Mouse (Mus musculus) hindbrain, embryonic 16.5 days (tissue): ENCODE results near the gene Abca13. TPM values are rescaled to one million over a fixed set of nuclear protein-coding genes. Genes with fewer than 3 reads are reported as not detected.
A peak's percentile ranks its signal among the peaks of the same experiment; 100 is the strongest.

Experiments
- ATAC-seq: fragments of 200-750 bp; cut with Nextera tagmentation; 2 replicates; pipeline ENCODE4 v1.8.0; 2017; ENCODE audit warnings: moderate TSS enrichment, moderate library complexity
- H3K27ac ChIP-seq: fragments of 300-500 bp; sonication (generic); 2 replicates; pipeline ENCODE4 v1.5.1; 2014; ENCODE audit warnings: low read depth, mild to moderate bottlenecking, control low read depth, low read length, moderate library complexity
- H3K27me3 ChIP-seq: fragments of 300-500 bp; sonication (generic); replicated peaks from 2 replicates; pipeline ENCODE4 v1.6.1; 2014; ENCODE audit warnings: low read length; ENCODE audit not compliant: control insufficient read depth, insufficient read depth
- H3K36me3 ChIP-seq: fragments of 300-500 bp; sonication (generic); 2 replicates; pipeline ENCODE4 v1.6.1; 2014; ENCODE audit warnings: mild to moderate bottlenecking, low read length, moderate library complexity, mixed read lengths; ENCODE audit not compliant: control insufficient read depth, insufficient read depth
- H3K4me1 ChIP-seq: fragments of 300-500 bp; sonication (generic); 2 replicates; pipeline ENCODE4 v1.6.1; 2014; ENCODE audit warnings: low read depth, low read length; ENCODE audit not compliant: control insufficient read depth, insufficient read depth
- H3K4me2 ChIP-seq: fragments of 300-500 bp; sonication (generic); 2 replicates; pipeline ENCODE4 v1.6.1; 2014; ENCODE audit warnings: mild to moderate bottlenecking, low read length, control low read depth, moderate library complexity
- H3K4me3 ChIP-seq: fragments of 300-500 bp; sonication (generic); 2 replicates; pipeline ENCODE4 v1.5.1; 2014; ENCODE audit warnings: mild to moderate bottlenecking, low read length, control low read depth, moderate library complexity
- H3K9ac ChIP-seq: fragments of 300-500 bp; sonication (generic); 2 replicates; pipeline ENCODE4 v1.6.1; 2014; ENCODE audit warnings: low read depth, mild to moderate bottlenecking, control low read depth, low read length, moderate library complexity
- H3K9me3 ChIP-seq: fragments of 300-500 bp; sonication (generic); 2 replicates; pipeline ENCODE4 v1.6.1; 2014; ENCODE audit warnings: mild to moderate bottlenecking, low read length, moderate library complexity; ENCODE audit not compliant: control insufficient read depth
- WGBS: fragments of 180-500 bp; shearing (Covaris S2); extraction: QIAGEN DNeasy Blood & Tissue Kit; methylation state at CpG from one replicate; pipeline ENCODE4 v1.1.7; 2014; 5-methylcytosine and 5-hydroxymethylcytosine counted together
- polyA plus RNA-seq: library from polyadenylated mRNA; unstranded; fragments of >200 nt; fragmentation: Nextera tagmentation; extraction: Ambion mirVana; gene quantifications from 2 replicates; pipeline ENCODE4 v1.2.1, GENCODE M21; 2015

Gene Abca13
- polyA plus RNA-seq, 1 experiment from 2014 or later: 0.01 TPM

- no peak for ATAC-seq
- Histone ChIP-seq H3K27ac (no peak overlapping the region), H3K27me3 (no peaks in the 10 kb centered on the region), H3K9me3 (no peaks in the 10 kb centered on the region), H3K4me1 (no peaks in the 10 kb centered on the region), H3K9ac (no peak overlapping the region), H3K36me3 (no peaks in the 10 kb centered on the region), H3K4me2 (no peak overlapping the region), H3K4me3 (no peak overlapping the region)
- WGBS: 75% methylated on average over 2 of the region's 2 CpGs
Observed at GRCm38 (mm10) chr11:9597299-9597698, 405.6 kb downstream of the Abca13 start.

DNA sequence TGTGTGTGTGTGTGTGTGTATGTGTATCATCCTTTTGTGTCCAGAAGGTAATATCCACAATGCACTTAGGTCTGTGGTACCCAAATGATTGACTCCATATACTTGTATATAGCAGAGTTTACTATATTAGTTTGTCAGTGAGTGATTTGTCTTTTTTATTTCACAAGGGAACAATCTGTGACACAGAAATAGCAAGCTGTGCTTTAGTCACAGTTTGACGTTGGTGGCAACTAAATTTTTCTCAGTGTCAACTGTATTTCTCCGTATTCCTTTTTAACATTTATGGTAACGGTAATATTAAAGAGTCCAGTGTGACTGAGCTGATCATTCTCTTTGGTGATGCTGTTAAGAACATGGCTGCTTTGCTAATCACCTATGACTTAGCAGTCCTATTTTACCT lies 409.4 kb downstream of the Abca13 start:
- Histone ChIP-seq H3K4me2 (no peak overlapping the region), H3K27ac (no peak overlapping the region), H3K4me1 (no peaks in the 10 kb centered on the region), H3K4me3 (no peak overlapping the region), H3K9ac (no peak overlapping the region), H3K9me3 (no peaks in the 10 kb centered on the region), H3K27me3 (no peaks in the 10 kb centered on the region), H3K36me3 (no peaks in the 10 kb centered on the region)
- WGBS: 85% methylated on average over 3 of the region's 3 CpGs
- no peak for ATAC-seq

GRCm38 (mm10) chr11:9602137-9602536 lies 410.4 kb downstream of the Abca13 start:
- Histone ChIP-seq H3K4me2 (no peak overlapping the region), H3K9ac (no peak overlapping the region), H3K27me3 (no peaks in the 10 kb centered on the region), H3K9me3 (no peaks in the 10 kb centered on the region), H3K27ac (no peak overlapping the region), H3K4me1 (no peaks in the 10 kb centered on the region), H3K36me3 (no peaks in the 10 kb centered on the region), H3K4me3 (no peak overlapping the region)
- no peak for ATAC-seq
- 84% methylated on average over 4 of the region's 4 CpGs for WGBS

GRCm38 (mm10) chr11:9608249-9608648 lies 416.5 kb downstream of the Abca13 start:
- Histone ChIP-seq H3K27me3 (no peaks in the 10 kb centered on the region), H3K4me2 (no peak overlapping the region), H3K9ac (no peak overlapping the region), H3K9me3 (no peaks in the 10 kb centered on the region), H3K36me3 (no peaks in the 10 kb centered on the region), H3K27ac (no peak overlapping the region), H3K4me3 (no peak overlapping the region), H3K4me1 (no peaks in the 10 kb centered on the region)
- ATAC-seq: no peak

GRCm38 (mm10) chr11:9609075-9609474 lies 417.3 kb downstream of the Abca13 start:
- no peak for ATAC-seq

DNA sequence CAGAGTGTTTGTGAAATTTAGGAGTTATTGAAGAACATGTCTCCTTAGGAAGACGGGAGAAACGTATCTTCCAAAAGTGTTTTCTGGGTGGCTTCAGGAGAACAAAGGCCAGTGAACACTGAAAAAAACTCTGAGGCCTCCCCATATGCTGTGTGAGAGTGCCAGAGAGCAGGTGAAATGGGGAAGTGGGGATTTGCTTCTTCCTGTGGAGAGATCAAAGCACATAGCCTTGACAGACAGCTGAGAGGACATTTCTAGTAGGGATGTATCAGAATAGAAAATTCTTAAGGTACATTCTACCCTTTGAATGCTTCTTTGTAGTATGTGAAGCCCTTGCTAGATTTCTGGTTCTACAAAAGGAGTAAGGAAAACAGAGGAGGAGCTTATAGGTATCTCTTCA lies 424.4 kb downstream of the Abca13 start:
- H3K36me3 ChIP-seq: no peaks in the 10 kb centered on the region
- H3K9ac ChIP-seq: no peak overlapping the region
- whole genome bisulfite sequencing: 44% methylated on average over 2 of the region's 2 CpGs
- no peaks in the 10 kb centered on the region for H3K9me3 ChIP-seq
- ATAC-seq: no peak
- H3K27me3 ChIP-seq: no peaks in the 10 kb centered on the region
- H3K4me2 ChIP-seq: no peak overlapping the region
- H3K27ac ChIP-seq: no peak overlapping the region
- H3K4me3 ChIP-seq: no peak overlapping the region
- H3K4me1 ChIP-seq: no peaks in the 10 kb centered on the region

More at GRCm38 (mm10) chr11:9609075-9609474, 417.3 kb downstream of the Abca13 start:
- no peak overlapping the region for H3K27ac ChIP-seq
- no peaks in the 10 kb centered on the region for H3K9me3 ChIP-seq
- H3K4me1 ChIP-seq: no peaks in the 10 kb centered on the region
- H3K4me3 ChIP-seq: no peak overlapping the region
- WGBS: 59% methylated on average over 3 of the region's 3 CpGs
- no peak overlapping the region for H3K4me2 ChIP-seq
- H3K27me3 ChIP-seq: no peaks in the 10 kb centered on the region
- no peaks in the 10 kb centered on the region for H3K36me3 ChIP-seq
- H3K9ac ChIP-seq: no peak overlapping the region

- 26% methylated on average over 1 of the region's 1 CpGs for WGBS
- Histone ChIP-seq H3K4me3 (no peak overlapping the region), H3K36me3 (no peaks in the 10 kb centered on the region), H3K4me1 (no peaks in the 10 kb centered on the region), H3K9ac (no peak overlapping the region), H3K9me3 (no peaks in the 10 kb centered on the region), H3K27me3 (no peaks in the 10 kb centered on the region), H3K4me2 (no peak overlapping the region), H3K27ac (no peak overlapping the region)
- peak; percentile 45; the same call in 1 of the 2 replicates for ATAC-seq
Observed at GRCm38 (mm10) chr11:9616665-9617064, 424.9 kb downstream of the Abca13 start.

DNA sequence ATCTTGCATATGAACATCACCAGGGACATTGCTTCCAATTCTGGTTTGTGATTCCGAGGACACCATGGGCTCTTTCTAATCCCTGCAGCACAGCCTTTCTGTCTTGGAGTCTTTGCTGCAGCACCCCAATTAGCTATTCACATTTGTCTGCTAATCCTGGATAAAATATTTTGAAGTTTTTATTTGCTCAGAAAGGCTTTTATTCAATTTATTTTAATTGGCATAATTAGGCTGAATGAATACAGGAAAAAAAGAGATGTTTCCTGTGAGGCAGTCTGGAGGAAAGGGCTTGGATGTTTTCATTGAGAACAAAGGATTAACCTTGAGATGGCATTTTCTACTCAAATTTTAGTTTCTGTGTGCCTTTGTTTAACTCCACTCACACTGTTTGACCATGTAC lies 428.2 kb downstream of the Abca13 start:
- ATAC-seq: no peak
- WGBS: 70% methylated on average over 1 of the region's 1 CpGs
- Histone ChIP-seq H3K9me3 (no peaks in the 10 kb centered on the region), H3K4me2 (no peak overlapping the region), H3K4me3 (no peak overlapping the region), H3K27me3 (no peaks in the 10 kb centered on the region), H3K27ac (no peak overlapping the region), H3K9ac (no peak overlapping the region), H3K4me1 (no peaks in the 10 kb centered on the region), H3K36me3 (no peaks in the 10 kb centered on the region)

DNA sequence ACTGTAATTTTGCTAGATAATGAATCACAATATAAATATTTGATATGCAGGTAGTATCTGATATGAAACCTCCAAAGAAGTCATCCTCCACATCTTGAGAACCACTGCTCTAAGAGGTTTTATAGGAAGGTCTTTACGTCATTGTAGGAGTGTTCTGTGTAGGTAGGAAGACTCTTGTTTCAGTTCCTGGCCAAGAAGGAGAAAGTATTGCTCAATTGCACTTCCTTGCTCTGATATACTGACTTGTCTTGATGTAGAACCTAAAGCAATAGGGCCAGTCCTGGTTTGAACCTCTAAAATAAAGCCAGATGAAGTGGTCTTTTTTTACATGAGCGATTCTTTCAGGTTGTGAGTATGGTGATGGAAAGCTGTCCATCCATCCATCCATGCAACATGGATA lies 431.1 kb downstream of the Abca13 start:
- Histone ChIP-seq H3K9me3 (no peaks in the 10 kb centered on the region), H3K4me3 (no peak overlapping the region), H3K27me3 (no peaks in the 10 kb centered on the region), H3K27ac (no peak overlapping the region), H3K36me3 (no peaks in the 10 kb centered on the region), H3K4me1 (no peaks in the 10 kb centered on the region), H3K4me2 (no peak overlapping the region), H3K9ac (no peak overlapping the region)
- WGBS: 92% methylated on average over 2 of the region's 2 CpGs
- ATAC-seq: no peak

DNA sequence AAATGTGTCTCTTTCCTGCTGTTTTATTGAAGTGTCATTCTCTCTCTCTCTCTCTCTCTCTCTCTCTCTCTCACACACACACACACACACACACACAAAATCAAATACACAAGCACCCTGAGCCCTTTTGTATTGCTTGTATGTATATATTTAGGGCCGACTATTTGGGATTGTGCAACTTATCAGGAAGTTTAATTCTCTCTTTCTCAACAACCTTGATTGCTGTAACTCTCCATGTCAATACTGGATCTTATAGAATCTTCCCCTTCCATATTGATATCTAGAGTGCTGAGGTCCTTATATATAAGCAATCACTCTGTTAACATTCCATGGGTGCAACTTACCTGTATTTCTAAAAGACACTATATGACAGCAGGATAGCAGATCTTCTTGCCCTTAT lies 433.0 kb downstream of the Abca13 start:
- H3K36me3 ChIP-seq: no peaks in the 10 kb centered on the region
- 84% methylated on average over 1 of the region's 1 CpGs for WGBS
- H3K27ac ChIP-seq: no peak overlapping the region
- no peak for ATAC-seq
- no peak overlapping the region for H3K9ac ChIP-seq
- no peaks in the 10 kb centered on the region for H3K27me3 ChIP-seq
- no peak overlapping the region for H3K4me2 ChIP-seq
- H3K4me3 ChIP-seq: no peak overlapping the region
- H3K9me3 ChIP-seq: no peaks in the 10 kb centered on the region
- H3K4me1 ChIP-seq: no peaks in the 10 kb centered on the region
